Mouse (Mus musculus) testis, postnatal 10 days (tissue): ENCODE measurements around the gene Col4a2.
"Not testable (repeated sequence)": the region's sequence is repeated elsewhere in the genome, so short reads cannot be mapped to it uniquely, and the experiment has no call there.

Experiments
- DNase-seq: peaks from one replicate; pipeline ENCODE4 v3.0.0; 2021; ENCODE audit warnings: low spot score

Col4a2 gene

GRCm38 (mm10) chr8:11487229-11487628 lies 174.6 kb downstream of the Col4a2 start:
- DNase-seq, result no peak

- not testable (repeated sequence) for DNase-seq
These were observed 179.7 kb downstream of the Col4a2 start for GRCm38 (mm10) chr8:11492340-11492739.

GRCm38 (mm10) chr8:11497017-11497990 lies 184.7 kb downstream of the Col4a2 start, which contains the start of gene Naxd:
TSS of gene Naxd (plus strand) at chr8:11497506.
- DNase-seq, result peak; percentile 91

GRCm38 (mm10) chr8:11498281-11498680 lies 185.7 kb downstream of the Col4a2 start:
- DNase-seq, result no peak
